Mouse (Mus musculus): ENCODE results near the gene Cyb5r3. TPM values are rescaled to one million over a fixed set of nuclear protein-coding genes. Genes with fewer than 3 reads are reported as not detected.

Cyb5r3 gene
- total and polyA plus RNA-seq, 3 experiments, result 35.7 to 102 (median 59.1) TPM

DNA sequence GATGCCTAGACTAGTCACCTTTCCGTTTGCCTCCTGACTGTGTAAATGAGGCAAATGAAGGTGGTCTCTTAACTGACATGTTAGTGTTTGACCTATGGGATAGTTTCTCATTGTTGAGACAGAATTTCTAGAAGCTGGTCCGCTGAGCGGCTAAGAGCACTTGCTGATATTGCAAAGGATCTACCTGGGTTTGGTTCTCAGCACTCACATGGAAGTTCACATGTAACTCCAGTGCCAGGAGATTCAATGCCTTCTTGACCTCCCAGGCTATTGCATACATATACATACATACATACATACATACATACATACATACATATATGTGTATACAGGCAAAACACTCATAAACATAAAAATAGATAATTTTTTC lies 22.3 kb downstream of the Cyb5r3 start:
- peaks cover 13% of the 10 kb centered on the region for H3K9me3 ChIP-seq (replicated peaks; ENCODE audit: low read length)
- H3K4me2 ChIP-seq (ENCODE audit: insufficient read depth, low read depth, poor library complexity, severe bottlenecking), result peak overlapping the region; percentile 47
- peaks cover 27 to 44% of the 10 kb centered on the region in 2 experiments for H3K36me3 ChIP-seq (replicated peaks in 1 of 2; ENCODE audit: control insufficient read depth in 1 of 2, insufficient read depth in 1 of 2, low read length in 1 of 2)
- no peak for DNase-seq (ENCODE audit: extremely low read depth)
- peaks cover 14 to 65% of the 10 kb centered on the region in 2 experiments for H3K4me1 ChIP-seq (ENCODE audit: control insufficient read depth in 1 of 2, insufficient read depth in 2 of 2)
- in situ Hi-C loops (cut with MboI; ENCODE audit: low pct_ligation_motif_present, low pct_unique_long_range_greater_than_20kb, low sequenced_read_pairs) (loop anchor here (5.0 kb wide), 1 partner anchor 57 kb away; no protein-coding TSS in a partner anchor), dilution Hi-C loops (cut with MboI; ENCODE audit: extremely low pct_ligation_motif_present, extremely low pct_unique_long_range_greater_than_20kb, low sequenced_read_pairs) (no loop called here)
- H3K4me3 ChIP-seq (replicated peaks in 1 of 3; ENCODE audit: low read depth in 2 of 3, low read length in 2 of 3, poor library complexity in 1 of 3), result peak overlapping the region in 1 of 3 experiments; percentile 19
- peak overlapping the region; percentile 71 for H3K27ac ChIP-seq (ENCODE audit: insufficient read depth, low read depth)
- TF ChIP-seq POLR2A (IDR thresholded peaks at IDR 0.05; ENCODE audit: low read depth, low read length) (no peak), CTCF (conservative IDR thresholded peaks at IDR 0.05 in 1 of 2, IDR thresholded peaks at IDR 0.05 in 1 of 2; ENCODE audit: low read depth in 2 of 2, low read length in 2 of 2) (peak in 1 of 2 experiments; percentile 0; a peak in 1 of 4 replicates), MXI1 (IDR thresholded peaks at IDR 0.05; ENCODE audit: low read depth, low read length) (no peak)
- peaks cover 36% of the 10 kb centered on the region for H3K79me2 ChIP-seq (replicated peaks; ENCODE audit: control insufficient read depth, extremely low read depth, insufficient read depth, poor library complexity, severe bottlenecking)
- no peaks in the 10 kb centered on the region for H3K27me3 ChIP-seq (replicated peaks)
- H3K9ac ChIP-seq (ENCODE audit: insufficient read depth, low read depth), result no peak overlapping the region; the same call in 1 of the 2 replicates

DNA sequence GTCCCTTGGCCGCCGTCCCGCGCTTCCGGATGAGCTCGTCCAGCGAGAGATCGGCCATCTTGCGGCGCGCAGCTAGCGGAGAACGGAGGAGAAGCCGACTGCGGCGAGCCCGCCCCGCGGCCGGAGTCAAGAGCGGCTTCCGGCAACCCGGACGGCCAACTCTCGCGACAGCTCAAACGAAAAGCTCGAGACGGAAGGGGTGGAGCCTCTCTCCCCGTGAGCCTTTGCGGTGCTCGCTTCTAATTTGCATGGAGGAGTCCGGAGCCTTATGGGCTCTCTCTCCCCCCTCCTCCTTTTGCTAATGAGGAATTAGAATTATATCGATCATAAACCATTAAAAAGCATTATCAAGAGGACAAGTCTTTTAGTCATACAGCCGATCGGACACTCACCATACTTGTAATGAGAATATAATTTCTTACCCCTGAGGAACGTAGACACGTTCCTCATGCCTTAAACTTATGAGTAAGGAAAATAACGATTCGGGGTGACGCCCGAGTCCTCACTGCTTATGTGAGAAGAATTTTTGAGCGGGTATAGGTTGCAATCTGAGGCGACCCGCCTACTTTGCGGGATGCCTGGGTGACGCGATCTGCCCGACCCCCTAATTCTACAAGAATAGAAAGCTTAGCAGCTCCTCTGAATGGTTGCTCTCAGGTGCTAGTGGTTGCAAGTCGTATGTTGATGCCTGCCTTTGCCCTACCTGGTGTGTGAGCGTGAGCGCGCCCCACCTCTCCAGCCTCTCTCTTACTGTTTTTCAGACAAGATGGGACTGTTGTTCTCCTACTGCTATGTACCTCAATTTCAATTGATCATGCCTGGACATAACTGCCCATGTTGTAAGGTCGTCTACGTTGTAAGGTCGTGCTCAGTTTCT lies 23.0 kb downstream of the Cyb5r3 start, which contains the start of gene Poldip3:
TSS of gene Poldip3 (minus strand) at position 189 of the 877 bp plus-strand sequence.
- Histone ChIP-seq H3K36me3 (replicated peaks in 1 of 2; ENCODE audit: control insufficient read depth in 1 of 2, insufficient read depth in 1 of 2, low read length in 1 of 2) (peaks cover 26 to 47% of the 10 kb centered on the region in 2 experiments), H3K9ac (ENCODE audit: insufficient read depth, low read depth) (peak within 1 kb of the TSS; percentile 93), H3K79me2 (replicated peaks; ENCODE audit: control insufficient read depth, extremely low read depth, insufficient read depth, poor library complexity, severe bottlenecking) (peaks cover 42% of the 10 kb centered on the region), H3K4me2 (ENCODE audit: insufficient read depth, low read depth, poor library complexity, severe bottlenecking) (peak within 1 kb of the TSS; percentile 80), H3K4me1 (ENCODE audit: control insufficient read depth in 1 of 2, insufficient read depth in 2 of 2) (peaks cover 12 to 67% of the 10 kb centered on the region in 2 experiments; a peak in 3 of 4 replicates), H3K4me3 (replicated peaks in 1 of 3; ENCODE audit: low read depth in 2 of 3, low read length in 2 of 3, poor library complexity in 1 of 3) (peak within 1 kb of the TSS; percentile 86 to 92 (median 88)), H3K9me3 (replicated peaks; ENCODE audit: low read length) (peaks cover 13% of the 10 kb centered on the region), H3K27me3 (replicated peaks) (no peaks in the 10 kb centered on the region), H3K27ac (ENCODE audit: insufficient read depth, low read depth) (peak within 1 kb of the TSS; percentile 91)
- in situ Hi-C loops (cut with MboI; ENCODE audit: low pct_ligation_motif_present, low pct_unique_long_range_greater_than_20kb, low sequenced_read_pairs) (loop anchor here (5.0 kb wide), 1 partner anchor 58 kb away; no protein-coding TSS in a partner anchor), dilution Hi-C loops (cut with MboI; ENCODE audit: extremely low pct_ligation_motif_present, extremely low pct_unique_long_range_greater_than_20kb, low sequenced_read_pairs) (no loop called here)
- peak; percentile 97 for DNase-seq (ENCODE audit: extremely low read depth)
- no peak for TF ChIP-seq ZC3H11A (IDR thresholded peaks at IDR 0.05; ENCODE audit: low read depth, low read length)
- TF ChIP-seq USF2 (conservative IDR thresholded peaks at IDR 0.05; ENCODE audit: low read depth, low read length), result peak; percentile 36; the same call in 1 of the 2 replicates
- TF ChIP-seq IRF4 (IDR thresholded peaks at IDR 0.05; ENCODE audit: low read depth, low read length), result peak; percentile 78; the same call in 1 of the 2 replicates
- peak; percentile 100 for TF ChIP-seq POLR2A (IDR thresholded peaks at IDR 0.05; ENCODE audit: low read depth, low read length)
- TF ChIP-seq KAT2A (IDR thresholded peaks at IDR 0.05; ENCODE audit: insufficient replicate concordance, low read length), result peak; percentile 66; the same call in 1 of the 2 replicates
- TF ChIP-seq ELF1 (IDR thresholded peaks at IDR 0.05; ENCODE audit: low read depth, low read length), result peak; percentile 90
- TF ChIP-seq TCF12 (IDR thresholded peaks at IDR 0.05; ENCODE audit: low read depth, low read length), result peak; percentile 73
- no peak for TF ChIP-seq USF1 (IDR thresholded peaks at IDR 0.05; ENCODE audit: low read depth, low read length)
- TF ChIP-seq MYC (IDR thresholded peaks at IDR 0.05; ENCODE audit: low read depth, low read length), result peak; percentile 57
- TF ChIP-seq POLR2AphosphoS2 (IDR thresholded peaks at IDR 0.05; ENCODE audit: low read depth, low read length), result peak; percentile 100
- peak; percentile 100 for TF ChIP-seq ZMIZ1 (IDR thresholded peaks at IDR 0.05; ENCODE audit: low read depth, low read length)
- no peak; the same call in 1 of the 2 replicates for TF ChIP-seq GABPA (IDR thresholded peaks at IDR 0.05; ENCODE audit: insufficient replicate concordance, low read depth, low read length)
- TF ChIP-seq ETS1 (conservative IDR thresholded peaks at IDR 0.05; ENCODE audit: low read depth, low read length), result peak; percentile 97
- no peak for TF ChIP-seq ZNF384 (IDR thresholded peaks at IDR 0.05; ENCODE audit: low read depth, low read length)
- peak; percentile 80 for TF ChIP-seq MAX (IDR thresholded peaks at IDR 0.05; ENCODE audit: low read length)
- TF ChIP-seq JUN (IDR thresholded peaks at IDR 0.05; ENCODE audit: insufficient read depth, low read depth, low read length), result no peak
- peak; percentile 48; the same call in 1 of the 2 replicates for TF ChIP-seq EP300 (IDR thresholded peaks at IDR 0.05; ENCODE audit: low read length)
- TF ChIP-seq SIN3A (IDR thresholded peaks at IDR 0.05; ENCODE audit: low read length), result peak; percentile 95
- TF ChIP-seq MAFK (IDR thresholded peaks at IDR 0.05; ENCODE audit: insufficient replicate concordance, low read length), result peak; percentile 52; the same call in 1 of the 2 replicates
- TF ChIP-seq MXI1 (IDR thresholded peaks at IDR 0.05; ENCODE audit: low read depth, low read length), result peak; percentile 34
- peak; percentile 52 for TF ChIP-seq SMC3 (IDR thresholded peaks at IDR 0.05; ENCODE audit: low read depth, low read length)
- TF ChIP-seq E2F4 (IDR thresholded peaks at IDR 0.05; ENCODE audit: insufficient replicate concordance, low read depth, low read length), result 0 out of 2 replicates have a peak, but pooled peaks have one; percentile 71
- peak; percentile 99 for TF ChIP-seq NELFE (IDR thresholded peaks at IDR 0.05; ENCODE audit: low read depth, low read length)
- TF ChIP-seq CHD1 (IDR thresholded peaks at IDR 0.05; ENCODE audit: low read depth, low read length), result no peak
- no peak; the same call in 1 of the 2 replicates for TF ChIP-seq ZKSCAN1 (IDR thresholded peaks at IDR 0.05; ENCODE audit: borderline replicate concordance, low read depth, low read length)
- TF ChIP-seq TBP (conservative IDR thresholded peaks at IDR 0.05; ENCODE audit: low read depth, low read length), result peak; percentile 99
- peak; percentile 69; the same call in 1 of the 2 replicates for TF ChIP-seq UBTF (IDR thresholded peaks at IDR 0.05; ENCODE audit: low read depth, low read length)
- no peak for TF ChIP-seq PAX5 (IDR thresholded peaks at IDR 0.05; ENCODE audit: low read length)
- peak; percentile 58 for TF ChIP-seq NRF1 (IDR thresholded peaks at IDR 0.05; ENCODE audit: low read depth, low read length)
